Mouse (Mus musculus) MEL (cell line): ENCODE data around the gene Sipa1l1.

Experiments used
- CHD2 ChIP-seq: IDR thresholded peaks from 2 replicates; pipeline ENCODE4 v1.6.1; 2011; ENCODE audit warnings: low read length, improper control_type of control experiment
- CTCF ChIP-seq, 3 experiments: IDR thresholded peaks in 2 of 3; conservative IDR thresholded peaks in 1 of 3; 2 replicates each; pipeline ENCODE4 v1.5.1; 2011 to 2012; ENCODE audit warnings: low read length in 3 of 3, low read depth in 2 of 3, mild to moderate bottlenecking in 2 of 3, improper control_type of control experiment in 1 of 3, inconsistent platforms in 1 of 3, mixed read lengths in 1 of 3, moderate library complexity in 1 of 3; ENCODE audit not compliant: control insufficient read depth in 1 of 3, insufficient read depth in 1 of 3, poor library complexity in 1 of 3, severe bottlenecking in 1 of 3
- E2F4 ChIP-seq: IDR thresholded peaks from 2 replicates; pipeline ENCODE4 v1.6.1; 2011; ENCODE audit warnings: low read depth, low read length, improper control_type of control experiment, borderline replicate concordance
- EP300 ChIP-seq, 2 experiments: IDR thresholded peaks; 2 replicates each; pipeline ENCODE4 v1.6.1; 2011; ENCODE audit warnings: improper control_type of control experiment in 2 of 2, low read length in 2 of 2, low read depth in 1 of 2, mild to moderate bottlenecking in 1 of 2
- KAT2A ChIP-seq: conservative IDR thresholded peaks from 2 replicates; pipeline ENCODE4 v1.6.1; 2012; ENCODE audit warnings: low read depth, low read length, improper control_type of control experiment, inconsistent platforms
- MAX ChIP-seq: IDR thresholded peaks from 2 replicates; pipeline ENCODE4 v1.6.1; 2011; ENCODE audit warnings: low read length, improper control_type of control experiment
- MXI1 ChIP-seq: IDR thresholded peaks from 2 replicates; pipeline ENCODE4 v1.6.1; 2011; ENCODE audit warnings: mild to moderate bottlenecking, low read depth, low read length, improper control_type of control experiment
- POLR2A ChIP-seq, 2 experiments: IDR thresholded peaks; 2 replicates each; pipeline ENCODE4 v1.6.1; 2011 to 2012; ENCODE audit warnings: low read length in 2 of 2, mild to moderate bottlenecking in 2 of 2, control low read depth in 1 of 2, improper control_type of control experiment in 1 of 2, low read depth in 1 of 2, moderate library complexity in 1 of 2; ENCODE audit not compliant: control insufficient read depth in 1 of 2, insufficient read depth in 1 of 2, poor library complexity in 1 of 2
- TAL1 ChIP-seq: IDR thresholded peaks from 2 replicates; pipeline ENCODE4 v1.6.1; 2012; ENCODE audit warnings: mild to moderate bottlenecking, inconsistent platforms, low read length, moderate library complexity, mixed read lengths
- USF2 ChIP-seq, 2 experiments: IDR thresholded peaks; 2 replicates each; pipeline ENCODE4 v1.6.1; 2011 to 2012; ENCODE audit warnings: improper control_type of control experiment in 2 of 2, low read length in 2 of 2, borderline replicate concordance in 1 of 2, inconsistent platforms in 1 of 2, low read depth in 1 of 2, mild to moderate bottlenecking in 1 of 2; ENCODE audit not compliant: insufficient read depth in 1 of 2
- ZKSCAN1 ChIP-seq: IDR thresholded peaks from 2 replicates; pipeline ENCODE4 v1.6.1; 2012; ENCODE audit warnings: low read depth, mild to moderate bottlenecking, inconsistent platforms, low read length, improper control_type of control experiment, moderate library complexity
- ZNF384 ChIP-seq: IDR thresholded peaks from 2 replicates; pipeline ENCODE4 v1.6.1; 2012; ENCODE audit warnings: low read depth, mild to moderate bottlenecking, inconsistent platforms, low read length, improper control_type of control experiment

DNA sequence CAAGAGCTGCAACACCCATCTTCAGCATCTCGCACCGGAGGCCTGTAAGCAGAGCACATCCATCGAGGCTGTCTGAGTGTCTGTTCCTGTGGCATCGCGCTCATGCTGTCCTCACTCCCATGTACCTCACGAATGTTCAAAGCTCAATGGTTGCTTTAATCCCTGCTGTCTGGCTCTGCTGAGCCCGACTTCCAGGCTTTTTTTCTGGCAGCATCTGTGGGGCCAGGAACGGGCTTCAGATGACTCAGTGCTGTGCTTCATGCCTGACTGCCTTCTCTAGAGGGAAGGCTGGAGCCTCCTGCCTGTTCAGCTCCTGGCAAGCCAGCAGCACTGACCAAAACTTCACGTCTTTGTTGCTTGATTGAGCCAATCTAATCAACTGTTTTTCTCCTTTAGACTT, 228.6 kb downstream of the Sipa1l1 start:
- no peak for TF ChIP-seq CTCF (IDR thresholded peaks at IDR 0.05 in 2 of 3, conservative IDR thresholded peaks at IDR 0.05 in 1 of 3; ENCODE audit: control insufficient read depth in 1 of 3, insufficient read depth in 1 of 3, low read depth in 2 of 3, low read length in 3 of 3, poor library complexity in 1 of 3, severe bottlenecking in 1 of 3)
- no peak for TF ChIP-seq TAL1
- no peak for TF ChIP-seq POLR2A (IDR thresholded peaks at IDR 0.05; ENCODE audit: control insufficient read depth in 1 of 2, insufficient read depth in 1 of 2, low read depth in 1 of 2, low read length in 2 of 2, poor library complexity in 1 of 2)
- no peak for TF ChIP-seq EP300 (IDR thresholded peaks at IDR 0.05; ENCODE audit: low read depth in 1 of 2, low read length in 2 of 2)
- no peak for TF ChIP-seq CHD2
- no peak for TF ChIP-seq MXI1
- no peak for TF ChIP-seq ZNF384
- no peak for TF ChIP-seq MAX
- TF ChIP-seq E2F4: no peak
- no peak for TF ChIP-seq USF2 (IDR thresholded peaks at IDR 0.05; ENCODE audit: borderline replicate concordance in 1 of 2, insufficient read depth in 1 of 2, low read depth in 1 of 2, low read length in 2 of 2)
- TF ChIP-seq ZKSCAN1: no peak
- no peak for TF ChIP-seq KAT2A
